Mouse (Mus musculus): ENCODE data around the gene Armc8.

Armc8 gene

DNA sequence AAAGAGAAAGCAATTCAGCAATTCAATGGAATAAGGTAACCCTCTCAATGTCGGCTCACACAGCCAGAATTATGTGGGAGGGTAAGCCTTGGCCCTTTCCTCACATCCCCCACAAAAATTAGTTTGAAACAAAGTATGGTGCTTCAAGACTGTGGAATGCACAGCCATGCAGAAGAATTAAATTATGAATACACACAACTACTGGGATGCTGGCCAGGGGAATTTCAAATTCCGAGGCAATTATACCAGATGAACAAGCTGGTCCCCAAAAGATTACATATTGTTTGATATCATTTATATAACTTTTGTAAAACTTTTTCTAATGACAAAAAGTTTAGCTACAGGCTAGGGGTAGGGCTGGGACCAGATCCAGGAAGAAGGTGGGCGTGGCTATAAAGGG, 121.4 kb downstream of the Armc8 start:
- in situ Hi-C loops (cut with MseI, MboI), result no loop called here

DNA sequence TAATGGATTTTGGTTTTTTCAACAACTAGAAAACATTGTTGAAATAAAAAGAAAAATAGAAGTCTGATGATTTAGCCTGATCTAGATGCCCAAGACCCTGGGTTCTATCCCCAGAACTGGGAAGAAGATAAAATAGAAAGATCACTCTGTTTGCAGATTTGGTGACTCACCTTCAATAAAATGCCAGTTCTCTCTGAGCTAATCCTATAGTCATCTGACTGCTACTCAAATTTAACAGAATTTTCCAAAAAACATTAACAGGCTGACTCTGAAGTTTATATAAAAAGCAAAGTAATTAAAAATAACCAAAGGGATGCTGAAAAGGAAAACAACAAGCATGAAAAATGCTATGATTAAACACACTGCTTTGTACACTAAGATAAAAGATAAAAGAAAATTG, 122.4 kb downstream of the Armc8 start:
- in situ Hi-C loops (cut with MseI, MboI), result no loop called here

DNA sequence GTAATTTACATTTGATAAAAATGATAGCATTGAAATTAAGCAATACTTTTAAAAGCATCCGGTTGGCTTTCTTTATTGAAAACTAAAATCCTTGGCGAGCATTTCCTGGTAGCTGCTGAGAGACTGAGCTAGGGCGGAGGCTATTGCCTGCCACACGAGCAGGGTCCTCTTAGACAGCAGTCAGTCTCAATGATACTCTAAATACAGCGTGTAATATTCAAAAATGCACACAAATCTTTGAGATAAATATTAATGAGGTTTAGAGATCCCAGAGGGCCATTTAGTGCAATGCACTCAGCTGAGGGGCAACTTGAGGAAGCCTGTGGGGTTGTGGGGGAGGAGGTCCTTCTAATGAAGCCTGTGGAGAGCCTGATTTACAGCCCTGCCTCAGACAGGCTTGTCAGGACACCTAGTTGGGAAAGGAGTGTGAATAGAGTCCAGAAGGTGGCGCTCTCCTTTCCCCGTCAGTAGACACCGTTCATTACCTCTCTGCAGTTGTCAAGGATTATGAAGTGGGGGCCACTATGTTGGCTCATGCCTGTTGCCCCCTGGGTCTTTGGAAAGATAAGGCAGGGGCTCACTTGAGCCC, 124.0 kb downstream of the Armc8 start:
- in situ Hi-C loops (cut with MseI, MboI), result no loop called here

DNA sequence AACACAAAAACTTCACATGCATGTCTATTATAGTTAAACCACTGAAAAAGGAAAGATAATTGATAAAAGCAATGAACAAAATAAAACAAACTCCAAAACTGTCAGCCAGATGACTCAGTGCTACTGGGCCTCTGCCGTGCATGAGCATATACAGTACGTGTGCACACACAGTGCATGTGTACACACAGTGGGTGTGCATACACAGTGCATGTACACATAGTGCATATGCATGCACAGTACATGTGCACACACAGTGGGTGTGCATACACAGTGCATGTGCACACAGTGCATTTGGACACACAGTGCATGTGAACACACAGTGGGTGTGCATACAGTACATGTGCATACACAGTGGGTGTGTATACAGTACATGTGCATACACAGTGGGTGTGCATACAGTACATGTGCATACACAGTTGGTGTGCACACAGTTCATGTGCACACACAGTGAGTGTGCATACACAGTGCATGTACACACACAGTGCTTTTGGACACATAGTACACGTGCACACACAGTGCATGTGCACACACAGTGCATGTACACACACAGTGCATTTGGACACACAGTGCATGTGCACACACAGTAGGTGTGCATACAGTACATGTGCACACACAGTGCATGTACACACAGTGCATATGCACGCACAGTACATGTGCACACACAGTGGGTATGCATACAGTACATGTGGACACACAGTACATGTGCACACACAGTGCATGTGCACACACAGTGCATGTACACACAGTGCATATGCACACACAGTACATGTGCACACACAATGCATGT, 126.9 kb downstream of the Armc8 start:
- in situ Hi-C loops (cut with MseI, MboI), result no loop called here

DNA sequence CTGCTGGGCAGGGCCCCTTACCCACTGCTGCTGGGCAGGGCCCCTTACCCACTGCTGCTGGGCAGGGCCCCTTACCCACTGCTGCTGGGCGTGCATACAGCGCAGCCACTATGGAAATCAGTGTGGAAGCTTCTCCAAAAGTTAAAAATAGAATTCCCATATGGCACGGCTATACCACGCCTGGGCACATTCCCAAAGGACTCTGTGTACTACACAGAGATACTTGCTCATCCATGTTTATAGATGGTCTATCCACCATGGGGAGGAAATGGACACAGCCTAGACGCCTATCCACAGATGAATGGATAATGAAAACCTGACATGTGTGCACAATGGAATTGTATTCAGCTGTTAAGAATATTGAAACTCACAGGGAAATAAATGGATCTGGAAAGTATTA, 127.8 kb downstream of the Armc8 start:
- in situ Hi-C loops (cut with MseI, MboI), result no loop called here

DNA sequence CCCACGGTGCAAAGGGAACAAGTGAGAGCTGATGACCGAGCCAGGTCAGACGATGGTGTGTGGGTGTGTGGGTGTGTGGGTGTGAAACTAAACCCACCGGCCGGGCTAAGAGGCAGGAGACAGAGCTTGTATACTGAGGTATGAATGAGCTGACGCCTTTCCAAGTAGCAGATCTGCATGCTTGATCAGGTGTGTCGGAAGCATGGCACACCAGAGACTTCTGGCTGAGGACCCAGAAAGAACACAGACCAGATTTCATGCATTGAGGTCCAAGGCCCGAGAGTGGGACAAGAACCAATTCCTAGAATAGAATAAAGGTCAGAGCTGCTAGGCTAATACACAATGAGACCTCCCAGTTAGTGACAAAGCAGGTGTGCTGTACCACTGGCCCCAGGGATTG, 129.6 kb downstream of the Armc8 start:
- in situ Hi-C loops (cut with MseI, MboI), result no loop called here

DNA sequence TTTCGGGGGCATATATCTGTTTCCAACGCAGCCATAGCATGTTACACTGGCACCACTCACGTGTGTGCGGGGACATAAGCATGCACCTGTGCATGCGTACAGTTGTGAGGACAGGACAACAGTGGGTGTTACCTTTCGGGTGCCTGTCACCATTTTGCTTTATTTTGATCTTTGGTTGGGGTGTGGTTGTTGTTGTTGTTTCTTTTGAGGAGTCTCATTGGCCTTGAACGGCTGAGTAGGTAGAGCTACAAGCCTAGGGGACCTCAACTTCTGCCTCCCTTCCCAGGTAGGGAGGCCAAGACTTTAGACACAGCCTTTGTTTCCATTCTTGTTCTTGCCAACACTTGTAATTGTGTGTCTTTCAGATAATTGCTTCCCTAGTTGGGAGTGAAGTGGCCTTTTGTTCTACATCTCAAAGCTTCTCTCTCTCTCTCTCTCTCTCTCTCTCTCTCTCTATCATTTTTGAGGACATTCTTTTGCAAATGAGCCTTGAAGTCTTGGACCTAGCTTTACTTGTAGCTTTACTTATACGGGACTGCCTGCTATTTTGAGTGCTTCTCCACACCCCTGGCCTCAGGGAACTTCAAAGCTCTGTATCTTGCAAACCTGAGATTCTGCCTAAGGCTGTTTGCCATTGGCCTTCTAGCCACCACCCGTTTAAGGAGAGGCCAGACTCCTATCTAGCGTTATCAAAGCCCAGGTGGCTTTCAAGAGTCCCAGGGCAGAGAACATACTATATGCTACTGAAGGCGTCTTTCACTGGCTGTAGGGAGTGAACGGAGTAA, 130.7 kb downstream of the Armc8 start:
- in situ Hi-C loops (cut with MseI, MboI), result no loop called here

DNA sequence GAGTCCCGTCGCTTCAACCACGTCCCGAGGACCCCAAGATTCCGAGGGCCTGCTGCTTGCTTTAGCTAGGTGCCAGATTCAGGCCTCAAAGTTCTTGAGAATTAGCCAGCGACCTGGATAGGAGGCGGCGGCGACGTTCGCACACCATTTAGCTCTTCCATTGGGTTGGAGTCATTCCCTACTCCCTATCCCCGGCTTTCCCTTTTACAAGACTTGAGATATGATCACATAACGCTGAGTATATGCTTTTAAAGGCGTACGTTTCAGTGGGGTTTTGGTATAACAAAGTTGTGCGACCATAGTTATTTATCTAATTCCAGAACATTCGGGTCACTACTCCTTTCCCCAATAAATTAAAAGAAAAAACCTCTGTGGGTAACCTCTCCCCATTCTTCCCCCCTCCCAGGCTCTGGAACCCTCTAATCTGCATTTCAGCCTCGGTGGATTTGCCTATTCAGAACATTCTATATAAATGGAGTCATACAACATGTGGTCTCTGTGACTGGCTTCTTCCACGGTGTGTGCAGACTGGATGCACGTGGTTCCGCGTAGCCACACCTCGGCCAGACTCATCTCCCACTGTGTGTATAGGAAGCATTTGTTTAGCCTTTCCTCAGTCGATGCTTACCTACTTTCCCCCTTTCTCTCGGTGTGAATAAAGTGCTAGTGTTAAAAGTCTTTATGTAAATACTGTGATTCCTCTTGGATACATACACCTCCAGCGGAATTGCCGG, 131.5 kb downstream of the Armc8 start, which contains the start of gene Mras:
Gene Mras, minus strand, starts transcription at position 351 of the 734 bp plus-strand sequence.
- in situ Hi-C loops (cut with MseI, MboI), result no loop called here

DNA sequence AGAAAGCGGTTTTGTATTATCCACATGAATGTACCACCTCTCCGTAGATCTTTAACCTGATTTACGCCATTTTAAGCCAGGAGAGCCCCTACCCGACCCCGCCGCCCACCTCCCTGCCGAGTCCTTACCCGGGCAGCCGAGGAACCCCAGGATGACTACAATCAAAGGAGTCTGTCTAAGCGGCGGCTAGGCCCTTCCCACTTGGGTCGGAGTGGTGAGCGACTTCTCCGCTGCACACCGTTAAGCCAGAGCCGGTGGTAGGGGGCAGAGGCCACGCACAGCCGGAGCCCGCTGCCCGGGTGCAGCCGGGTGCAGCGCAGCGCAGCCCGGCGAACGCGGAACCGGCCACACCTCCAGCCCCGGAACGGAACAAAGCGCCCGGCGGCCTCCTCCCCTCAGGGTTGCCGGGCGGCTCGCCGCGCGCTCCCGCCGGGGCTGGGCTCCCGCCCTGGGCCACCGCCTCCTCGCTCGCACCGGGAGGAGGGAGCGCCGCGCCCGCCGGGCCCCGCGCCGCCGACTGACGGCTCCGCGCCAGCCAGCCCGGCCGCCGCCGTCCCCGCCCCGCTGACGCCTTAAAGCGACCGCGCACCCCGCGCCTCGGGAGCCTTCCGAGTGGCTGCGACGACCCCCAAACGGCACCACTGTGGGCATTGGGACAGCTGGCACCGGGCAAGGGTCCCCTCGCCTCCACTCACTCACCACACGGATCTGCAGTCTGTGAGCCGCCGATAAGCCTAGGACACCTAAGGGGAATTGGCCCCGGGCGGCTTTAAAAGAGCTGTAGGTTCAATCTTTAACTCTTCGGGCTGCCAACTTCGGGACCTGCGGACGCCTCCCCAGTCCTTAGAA, 132.3 kb downstream of the Armc8 start:
- in situ Hi-C loops (cut with MseI, MboI), result no loop called here

DNA sequence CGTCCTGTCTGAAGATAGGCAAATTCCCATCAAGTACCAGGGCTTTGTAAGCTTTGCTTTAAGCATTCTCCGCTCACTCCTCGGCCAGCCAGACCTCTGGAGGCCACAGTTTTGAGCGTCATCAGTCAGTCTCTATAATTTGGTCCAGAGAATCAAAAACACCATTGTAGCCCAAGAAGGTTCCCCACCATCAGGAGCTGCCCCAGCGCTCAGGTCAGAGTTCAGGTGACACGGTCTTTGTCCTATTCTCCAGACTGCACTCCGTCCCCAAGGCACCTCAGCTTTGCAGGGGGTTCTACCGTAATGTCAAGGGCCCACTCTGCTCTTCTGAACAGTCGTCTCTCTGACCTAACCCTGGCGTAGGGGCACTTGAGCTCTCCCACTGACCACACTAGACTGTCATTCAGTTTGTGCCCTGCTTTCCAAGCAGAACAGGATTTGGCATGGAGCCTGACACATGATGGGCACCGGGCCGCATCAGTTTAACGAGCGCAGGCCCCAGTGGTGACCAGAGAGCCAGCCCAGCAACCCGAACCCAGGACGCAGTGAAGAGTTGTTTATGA, 133.0 kb downstream of the Armc8 start:
- in situ Hi-C loops (cut with MseI, MboI), result no loop called here

DNA sequence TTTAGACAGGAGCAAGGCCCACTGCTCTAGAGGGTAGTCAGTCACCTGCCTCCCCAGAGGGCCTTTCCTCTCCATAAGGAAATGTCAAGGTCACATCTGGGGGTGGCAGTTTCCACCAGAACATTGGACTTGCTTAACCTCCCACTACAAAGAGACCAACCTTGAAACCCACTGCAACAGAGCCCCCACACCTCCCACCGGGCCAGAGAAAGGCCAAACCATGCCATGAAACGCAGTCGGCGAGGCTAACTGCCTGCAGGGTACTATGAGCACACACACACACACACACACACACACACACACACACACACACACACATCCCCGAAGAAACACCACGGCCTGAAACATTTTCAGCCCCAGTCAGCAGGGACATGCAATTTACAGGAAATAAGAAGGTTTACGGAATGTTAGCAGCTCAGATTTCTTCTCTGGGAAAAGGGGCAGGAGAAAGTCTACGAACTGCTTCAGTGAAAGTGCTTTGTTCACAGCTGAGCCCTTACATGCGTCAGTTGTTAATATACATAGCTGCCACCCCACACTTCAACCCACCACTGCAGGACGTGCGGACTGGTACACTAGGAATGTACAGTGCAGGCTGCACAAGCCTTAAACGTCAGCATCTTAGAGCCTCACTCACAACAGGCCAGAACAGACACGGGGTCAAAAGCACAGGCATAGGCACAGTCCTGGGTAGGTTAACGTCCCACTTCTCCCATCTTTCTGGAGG, 133.6 kb downstream of the Armc8 start:
- in situ Hi-C loops (cut with MseI, MboI), result no loop called here

DNA sequence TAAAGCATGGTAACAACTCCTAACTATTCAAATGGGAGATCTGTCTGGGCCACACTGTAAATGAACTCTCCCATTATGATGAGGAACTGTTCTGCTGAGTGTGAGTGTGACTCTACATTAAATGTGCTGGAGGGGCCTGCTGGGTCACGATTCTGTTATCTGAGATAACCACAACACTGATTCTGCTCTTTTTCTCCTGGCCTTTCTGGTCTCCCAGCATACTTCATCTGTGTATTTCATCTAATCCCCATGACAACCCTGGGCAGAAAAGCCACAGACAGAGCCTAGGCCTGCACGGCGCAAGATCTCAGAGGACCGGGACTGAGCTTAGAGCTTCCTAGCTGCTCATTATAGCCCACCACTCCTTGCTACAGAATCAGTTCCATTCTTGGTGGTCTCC, 136.2 kb downstream of the Armc8 start:
- in situ Hi-C loops (cut with MseI, MboI), result no loop called here

DNA sequence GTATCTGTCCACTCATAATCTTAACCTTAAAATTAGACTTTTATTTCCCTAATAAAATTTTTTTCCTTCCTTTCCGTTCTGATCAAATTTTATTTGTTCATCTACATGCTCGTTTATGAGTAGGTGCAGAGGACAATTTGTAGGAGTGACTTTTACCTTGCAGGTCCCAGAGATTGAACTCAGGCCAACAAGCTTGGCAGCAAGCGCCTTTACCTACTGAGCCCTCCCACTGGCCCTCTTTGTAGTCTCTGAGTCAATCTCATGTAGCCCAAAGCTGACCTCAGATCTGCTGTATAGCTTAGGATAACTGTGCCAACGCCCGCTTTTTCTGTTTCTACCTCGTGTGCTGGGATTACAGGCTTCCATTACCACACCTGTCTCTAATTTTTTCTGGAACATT, 136.7 kb downstream of the Armc8 start:
- in situ Hi-C loops (cut with MseI, MboI), result no loop called here

DNA sequence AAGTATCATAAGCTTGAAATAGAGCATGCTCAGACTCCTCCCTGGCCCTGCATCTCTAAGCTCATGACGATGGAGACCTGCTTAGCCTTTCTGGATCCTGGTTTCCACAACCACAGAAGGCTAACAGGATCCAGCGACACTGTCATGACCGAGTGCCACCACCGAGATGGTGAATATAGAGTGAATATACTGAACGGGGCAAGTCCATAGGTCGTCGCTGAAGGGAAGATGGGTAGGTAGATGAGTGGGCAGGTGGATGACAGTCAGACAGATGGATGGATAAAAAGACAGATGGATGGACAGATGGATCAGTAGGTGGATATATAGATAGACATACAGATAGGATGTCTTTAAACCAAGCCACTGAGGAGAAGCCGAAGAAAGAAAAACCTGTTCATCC, 137.4 kb downstream of the Armc8 start:
- in situ Hi-C loops (cut with MseI, MboI), result no loop called here

DNA sequence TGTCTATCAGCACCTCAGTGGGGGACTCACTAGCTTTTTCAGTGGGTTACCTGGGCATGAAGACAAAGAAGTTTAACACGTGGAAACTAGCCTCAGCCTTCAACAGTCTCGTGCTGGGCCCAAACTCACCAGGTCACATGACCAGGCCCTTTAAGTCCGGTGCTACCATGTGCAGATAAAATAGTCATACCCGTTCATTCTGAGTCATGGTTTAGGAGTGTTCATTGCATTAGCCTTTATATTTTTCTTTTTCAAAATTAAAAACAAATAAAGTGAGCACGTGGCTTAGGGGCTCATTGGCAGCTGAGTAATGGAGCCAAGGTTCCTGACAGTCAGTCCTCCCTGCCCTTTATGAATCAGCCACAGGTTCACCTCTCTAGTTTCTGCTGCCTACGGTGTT, 137.9 kb downstream of the Armc8 start:
- in situ Hi-C loops (cut with MseI, MboI), result no loop called here

DNA sequence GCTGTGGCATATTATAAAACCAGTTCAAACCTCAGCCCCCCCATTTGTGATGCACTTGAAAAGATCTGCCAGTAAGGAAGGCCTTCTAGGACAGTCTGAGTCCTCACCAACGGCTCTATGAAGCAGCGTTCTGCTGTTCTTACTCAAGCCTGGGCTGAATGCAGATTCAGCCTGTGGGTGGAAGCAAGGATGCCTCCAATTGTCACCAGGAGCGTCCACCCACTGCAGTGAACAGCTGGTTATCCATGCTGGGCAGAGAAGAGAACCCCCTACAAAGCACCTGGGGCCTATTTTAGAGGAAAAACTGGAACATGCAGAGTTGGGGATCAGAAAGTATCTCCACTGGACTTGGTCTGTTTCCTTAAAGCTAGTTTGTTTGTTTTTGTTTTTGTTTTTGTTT, 138.9 kb downstream of the Armc8 start:
- in situ Hi-C loops (cut with MseI, MboI), result no loop called here

DNA sequence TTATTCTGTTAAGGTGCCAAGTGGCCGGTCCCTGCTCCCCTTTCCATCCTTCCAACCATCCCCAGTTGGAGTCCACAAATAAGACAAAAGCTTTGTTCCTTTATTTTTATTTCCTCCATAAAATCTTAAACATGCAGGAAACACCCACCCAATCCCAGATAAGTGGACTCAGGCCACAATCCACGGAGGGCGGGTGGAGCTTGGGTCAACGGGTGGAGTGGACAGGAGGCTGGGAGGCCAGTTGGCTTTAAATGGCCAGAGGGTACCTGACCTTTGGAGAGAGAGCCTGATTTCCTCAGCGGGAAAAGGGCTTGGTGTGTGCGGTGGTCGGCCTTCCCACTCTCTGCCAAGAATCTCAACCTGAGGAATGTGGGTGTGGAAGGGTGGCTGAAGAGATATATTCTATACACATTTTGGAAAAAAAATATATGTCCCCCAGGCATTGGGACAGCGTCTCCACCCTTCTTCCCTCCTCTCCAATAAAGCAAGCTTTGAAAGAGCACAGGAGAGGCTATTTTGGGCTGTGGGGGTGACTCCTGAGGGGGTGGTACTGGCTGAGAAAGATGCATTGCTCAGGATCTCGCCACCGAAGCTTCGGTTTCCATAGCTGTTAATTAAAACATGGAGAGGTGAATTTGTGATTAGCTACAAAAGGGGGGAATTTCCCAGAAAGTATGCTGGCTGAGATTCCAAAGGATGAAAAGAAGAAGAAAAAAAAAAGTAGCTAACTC, 139.9 kb downstream of the Armc8 start:
- in situ Hi-C loops (cut with MseI, MboI), result no loop called here
